Mouse (Mus musculus): Measurements from ENCODE around the gene Gne. TPM values are rescaled to one million over a fixed set of nuclear protein-coding genes. Genes with fewer than 3 reads are reported as not detected.

The Gne gene
- total and polyA plus RNA-seq, 3 experiments: 19.1 to 45.4 (median 36.0) TPM

- DNase-seq: no peak
Measured at GRCm38 (mm10) chr4:44024241-44024640, 59.7 kb downstream of the Gne start.

GRCm38 (mm10) chr4:44023681-44024080 is 60.3 kb downstream of the Gne start:
- no peak for DNase-seq

GRCm38 (mm10) chr4:44022766-44023165 is 61.2 kb downstream of the Gne start:
- no peak for DNase-seq

- no peak for DNase-seq
Measured at GRCm38 (mm10) chr4:44022323-44022722, 61.7 kb downstream of the Gne start.

- DNase-seq: no peak
Measured at GRCm38 (mm10) chr4:44016791-44017190, 67.2 kb downstream of the Gne start.

- no peak for DNase-seq
Measured at GRCm38 (mm10) chr4:44016071-44016470, 67.9 kb downstream of the Gne start.

- DNase-seq: no peak
Measured at GRCm38 (mm10) chr4:44013391-44014070, 70.4 kb downstream of the Gne start.

- DNase-seq: peak; percentile 95
Measured at GRCm38 (mm10) chr4:44012376-44013367, 71.3 kb downstream of the Gne start.

- no peak for DNase-seq
Measured at GRCm38 (mm10) chr4:44011799-44012198, 72.2 kb downstream of the Gne start.

GRCm38 (mm10) chr4:44010893-44011292 is 73.1 kb downstream of the Gne start:
- no peak for DNase-seq

GRCm38 (mm10) chr4:44010176-44010575 is 73.8 kb downstream of the Gne start:
- DNase-seq: no peak

- no peak for DNase-seq
Measured at GRCm38 (mm10) chr4:44004623-44005409, 79.2 kb downstream of the Gne start.

GRCm38 (mm10) chr4:44004126-44004525 is 79.9 kb downstream of the Gne start, which contains the start of gene Clta:
Gene Clta (plus strand): TSS chr4:44004452.
- DNase-seq: no peak

- no peak for DNase-seq
Measured at GRCm38 (mm10) chr4:44003622-44004021, 80.4 kb downstream of the Gne start.

GRCm38 (mm10) chr4:43994342-43994741 is 89.6 kb downstream of the Gne start:
- DNase-seq: no peak

GRCm38 (mm10) chr4:43993072-43993471 is 90.9 kb downstream of the Gne start:
- DNase-seq: no peak

- no peak for DNase-seq
Measured at GRCm38 (mm10) chr4:43988976-43989375, 95.0 kb downstream of the Gne start.

- DNase-seq: no peak
Measured at GRCm38 (mm10) chr4:43984326-43984725, 99.7 kb downstream of the Gne start.

Data from adrenal gland, adult 2 months (tissue).